Mouse (Mus musculus): Measurements from ENCODE around the gene Bcl11a.

GRCm38 (mm10) chr11:24049226-24050031 lies 28.4 kb upstream of the Bcl11a start:
- TF ChIP-seq CTCF (IDR thresholded peaks at IDR 0.05) (peak; percentile 100), EP300 (IDR thresholded peaks at IDR 0.05) (no peak)
